Mouse (Mus musculus) bone marrow macrophage, adult 2 months (primary cell): ENCODE measurements around the gene Map3k5. TPM values are rescaled to one million over a fixed set of nuclear protein-coding genes. Genes with fewer than 3 reads are reported as not detected.

Experiments
- H3K27ac ChIP-seq: 2 replicates; pipeline ENCODE4 v1.5.1; 2012; ENCODE audit warnings: low read depth, low read length; ENCODE audit not compliant: insufficient read depth
- H3K4me1 ChIP-seq: 2 replicates; pipeline ENCODE4 v1.6.1; 2012; ENCODE audit warnings: low read length; ENCODE audit not compliant: control insufficient read depth, insufficient read depth
- H3K4me3 ChIP-seq: 2 replicates; pipeline ENCODE4 v1.5.1; 2012; ENCODE audit warnings: mild to moderate bottlenecking, low read length, moderate library complexity; ENCODE audit not compliant: insufficient read depth
- CTCF ChIP-seq: IDR thresholded peaks from 2 replicates; pipeline ENCODE4 v1.5.1; 2012; ENCODE audit warnings: low read depth, mild to moderate bottlenecking, low read length, moderate library complexity
- POLR2A ChIP-seq: IDR thresholded peaks from 2 replicates; pipeline ENCODE4 v1.6.1; 2012; ENCODE audit warnings: mild to moderate bottlenecking, low read depth, low read length, borderline replicate concordance
- polyA plus RNA-seq: library from polyadenylated mRNA; stranded (reverse); fragments of >200 nt; gene quantifications from 2 replicates; pipeline ENCODE4 v1.2.4, GENCODE M21; 2012; ENCODE audit not compliant: missing spikeins, insufficient read depth, insufficient read length

Map3k5 gene
- 21.5 and 22.0 TPM in 2 replicates for polyA plus RNA-seq

DNA sequence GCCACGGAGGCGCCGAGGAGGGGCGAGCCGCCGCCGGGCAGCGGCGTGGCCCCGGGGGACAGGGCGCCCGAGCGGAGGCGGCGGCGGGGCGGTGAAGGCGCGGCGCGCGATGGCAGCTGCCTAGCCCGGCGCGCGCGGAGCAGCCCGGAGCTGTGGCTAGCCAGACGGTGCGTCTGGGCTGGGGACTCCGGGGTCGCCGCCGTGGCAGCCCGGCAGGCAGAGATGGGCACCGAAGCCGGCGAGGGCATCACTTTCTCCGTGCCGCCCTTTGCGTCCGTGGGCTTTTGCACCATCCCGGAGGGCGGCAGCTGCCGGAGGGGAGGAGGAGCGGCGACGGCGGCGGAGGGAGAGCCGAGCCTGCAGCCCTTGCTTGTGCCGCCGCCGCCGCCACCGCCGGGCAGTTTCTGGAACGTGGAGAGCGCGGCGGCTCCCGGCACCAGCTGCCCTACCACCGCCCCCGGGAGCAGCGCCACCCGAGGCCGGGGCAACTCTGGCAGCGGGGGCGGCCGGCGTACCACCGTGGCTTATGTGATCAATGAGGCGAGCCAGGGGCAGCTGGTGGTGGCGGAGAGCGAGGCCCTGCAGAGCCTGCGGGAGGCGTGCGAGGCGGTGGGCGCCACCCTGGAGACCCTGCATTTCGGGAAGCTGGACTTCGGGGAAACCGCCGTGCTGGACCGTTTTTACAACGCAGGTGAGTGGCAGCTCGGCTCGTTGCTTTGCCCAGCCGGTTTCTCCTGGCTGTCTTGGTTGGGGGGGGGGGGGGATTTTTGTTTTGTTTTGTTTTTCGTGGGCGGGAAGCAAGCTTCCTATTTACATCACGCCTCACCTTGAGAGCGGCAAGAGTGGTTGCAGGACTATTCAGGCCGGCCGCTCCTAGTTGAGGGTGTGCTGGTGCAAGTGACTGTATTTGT lies at the start of gene Map3k5:
Gene Map3k5 (plus strand): TSS at position 89 of the 911 bp plus-strand sequence.
- Histone ChIP-seq H3K4me3 (peak within 1 kb of the TSS; percentile 69), H3K27ac (peak within 1 kb of the TSS; percentile 38), H3K4me1 (peaks cover 26% of the 10 kb centered on the region)
- TF ChIP-seq POLR2A (no peak), CTCF (no peak)

DNA sequence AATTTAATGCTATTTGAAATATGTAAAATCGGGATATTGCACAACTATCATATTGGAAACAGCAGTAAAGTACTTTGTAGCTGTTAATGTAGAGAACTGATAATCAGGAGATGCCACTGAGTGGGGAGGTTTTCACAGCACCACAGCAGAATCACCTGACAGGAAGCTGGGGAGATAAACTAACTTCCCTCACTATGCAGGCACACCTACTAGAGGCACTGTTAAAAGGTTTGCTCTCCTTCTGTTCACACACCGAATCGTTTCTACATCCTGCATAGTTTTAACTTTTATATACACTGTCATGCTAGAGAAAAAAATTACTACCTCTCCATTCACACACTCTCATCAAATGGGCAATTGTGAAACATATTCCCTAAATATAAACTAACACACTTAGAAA lies 48.0 kb upstream of the Map3k5 start:
- Histone ChIP-seq H3K27ac (no peak overlapping the region), H3K4me3 (no peak overlapping the region), H3K4me1 (no peaks in the 10 kb centered on the region)
- no peak for TF ChIP-seq CTCF
- TF ChIP-seq POLR2A: no peak

DNA sequence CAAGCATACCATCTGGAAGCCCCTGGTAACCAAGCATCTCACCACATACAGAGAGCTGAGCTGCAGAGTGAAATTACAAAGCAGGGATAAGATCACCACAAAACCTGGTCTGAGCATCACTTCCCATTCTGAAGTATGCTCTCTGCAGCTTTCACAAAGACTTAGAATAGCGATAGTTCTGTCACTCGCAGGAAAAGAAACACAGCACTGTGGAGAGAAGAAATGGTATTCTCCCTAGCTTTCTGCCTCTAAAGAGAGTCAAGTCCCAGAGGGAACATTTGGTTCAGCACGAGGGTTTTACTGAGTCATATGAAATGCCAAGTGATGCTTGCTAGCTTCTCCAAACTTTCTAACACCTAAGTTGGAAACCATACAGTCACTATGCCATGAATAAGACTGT lies 44.4 kb upstream of the Map3k5 start:
- H3K4me3 ChIP-seq: no peak overlapping the region
- H3K27ac ChIP-seq: no peak overlapping the region
- no peaks in the 10 kb centered on the region for H3K4me1 ChIP-seq
- no peak for TF ChIP-seq CTCF
- no peak for TF ChIP-seq POLR2A

DNA sequence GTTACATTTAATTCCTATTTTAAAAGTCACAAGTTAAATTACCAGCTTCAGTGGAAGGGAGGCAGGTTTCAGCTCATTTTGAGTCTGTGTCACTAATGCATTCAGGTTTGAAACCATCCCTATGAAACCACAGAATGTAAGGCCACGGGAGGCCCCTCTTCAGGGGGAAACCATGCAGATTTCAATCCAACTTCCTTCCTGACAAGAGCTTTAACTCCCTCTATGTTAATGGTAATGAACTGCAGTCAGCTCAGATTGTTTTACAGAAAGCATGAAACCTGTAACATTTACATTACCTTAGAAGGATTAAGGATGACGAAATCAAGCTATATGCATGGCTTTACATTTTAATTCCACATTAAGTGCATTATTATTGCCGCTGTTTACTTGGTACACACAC lies 42.6 kb upstream of the Map3k5 start:
- TF ChIP-seq POLR2A (no peak), CTCF (no peak)

DNA sequence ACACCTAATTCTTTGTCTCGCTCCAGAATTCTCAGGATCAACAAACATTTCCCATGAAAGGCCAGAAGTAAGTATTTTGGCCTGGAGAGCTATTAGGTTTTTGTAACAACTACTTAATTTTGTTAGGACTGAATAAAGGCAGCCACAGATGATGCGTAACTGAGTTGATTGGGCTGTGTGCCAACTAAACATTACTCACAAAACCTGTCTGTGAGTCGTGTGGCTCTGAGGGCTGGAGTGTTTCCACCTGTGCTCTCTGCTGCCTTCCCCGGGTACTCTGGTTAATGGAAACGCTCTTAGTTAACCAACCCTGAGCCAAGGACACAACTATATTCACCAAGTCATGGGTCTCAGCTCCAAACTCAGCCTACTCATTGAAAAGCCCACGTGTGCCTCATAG lies 41.1 kb upstream of the Map3k5 start:
- Histone ChIP-seq H3K4me1 (no peaks in the 10 kb centered on the region), H3K4me3 (no peak overlapping the region), H3K27ac (no peak overlapping the region)
- no peak for TF ChIP-seq CTCF
- TF ChIP-seq POLR2A: no peak

More for the DNA sequence above, 42.6 kb upstream of the Map3k5 start:
- H3K4me3 ChIP-seq: no peak overlapping the region
- H3K4me1 ChIP-seq: no peaks in the 10 kb centered on the region
- no peak overlapping the region for H3K27ac ChIP-seq

DNA sequence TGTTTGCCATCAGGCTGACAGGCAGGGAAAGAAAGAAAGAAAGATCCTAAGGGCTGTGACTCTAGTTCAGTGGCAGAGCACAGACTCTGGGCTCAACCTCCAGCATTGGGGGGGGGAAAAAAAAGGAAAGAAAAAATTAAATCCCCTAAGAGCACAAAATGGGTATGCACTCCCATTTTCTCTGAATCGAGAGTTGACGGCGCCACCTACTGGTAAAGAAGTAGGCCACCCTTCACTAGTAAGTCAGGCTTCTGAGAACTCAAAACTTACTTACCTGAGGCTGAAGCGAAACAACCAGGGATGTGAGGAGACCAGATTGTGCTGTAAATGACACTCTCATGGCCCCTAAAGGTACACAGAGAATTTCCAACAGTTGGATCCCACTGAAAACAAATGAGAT lies 40.3 kb upstream of the Map3k5 start:
- no peaks in the 10 kb centered on the region for H3K4me1 ChIP-seq
- no peak overlapping the region for H3K4me3 ChIP-seq
- no peak overlapping the region for H3K27ac ChIP-seq
- no peak for TF ChIP-seq POLR2A
- peak; percentile 39; the same call in 1 of the 2 replicates for TF ChIP-seq CTCF

DNA sequence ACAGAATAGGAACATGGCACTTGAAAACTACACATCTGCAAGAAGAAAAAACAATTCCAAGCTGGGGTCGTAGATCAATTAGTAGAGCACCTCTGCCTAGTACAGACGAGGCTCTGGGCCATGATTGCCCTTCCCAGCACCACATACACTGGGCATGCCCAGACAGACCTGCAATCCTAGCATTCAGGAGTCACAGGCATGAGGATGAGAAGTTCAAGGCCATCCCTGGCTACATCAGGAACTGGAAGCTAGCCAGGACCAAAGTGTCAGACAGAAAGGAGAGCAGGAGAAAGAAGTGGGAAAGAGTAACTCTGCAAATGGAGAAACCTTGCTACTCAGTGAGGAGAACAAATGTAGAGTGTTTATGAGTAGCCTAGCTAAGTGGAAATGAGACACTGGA lies 34.1 kb upstream of the Map3k5 start:
- Histone ChIP-seq H3K4me3 (no peak overlapping the region), H3K27ac (no peak overlapping the region), H3K4me1 (no peaks in the 10 kb centered on the region)
- TF ChIP-seq CTCF: no peak
- no peak for TF ChIP-seq POLR2A

DNA sequence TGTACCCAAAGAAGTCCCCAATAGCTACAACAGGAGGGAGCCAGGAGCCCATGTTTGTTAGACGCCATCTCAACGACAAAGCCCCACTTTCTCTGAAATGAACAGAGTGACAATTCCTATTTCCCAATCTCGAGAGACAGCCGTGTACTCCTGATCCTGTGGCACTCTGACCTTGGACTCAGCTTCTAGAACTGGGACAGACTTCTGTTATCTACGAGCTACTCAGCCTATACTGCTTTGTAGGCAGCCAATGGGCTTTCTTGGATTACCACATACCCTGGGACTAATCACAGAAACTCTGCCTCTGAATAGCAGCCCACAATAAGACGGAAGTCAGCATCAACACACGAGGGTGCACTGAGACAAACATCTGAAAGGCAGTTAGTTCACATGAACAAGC lies 32.3 kb upstream of the Map3k5 start:
- TF ChIP-seq POLR2A (no peak), CTCF (no peak)
- Histone ChIP-seq H3K4me3 (no peak overlapping the region), H3K4me1 (peaks cover 3% of the 10 kb centered on the region), H3K27ac (no peak overlapping the region)

DNA sequence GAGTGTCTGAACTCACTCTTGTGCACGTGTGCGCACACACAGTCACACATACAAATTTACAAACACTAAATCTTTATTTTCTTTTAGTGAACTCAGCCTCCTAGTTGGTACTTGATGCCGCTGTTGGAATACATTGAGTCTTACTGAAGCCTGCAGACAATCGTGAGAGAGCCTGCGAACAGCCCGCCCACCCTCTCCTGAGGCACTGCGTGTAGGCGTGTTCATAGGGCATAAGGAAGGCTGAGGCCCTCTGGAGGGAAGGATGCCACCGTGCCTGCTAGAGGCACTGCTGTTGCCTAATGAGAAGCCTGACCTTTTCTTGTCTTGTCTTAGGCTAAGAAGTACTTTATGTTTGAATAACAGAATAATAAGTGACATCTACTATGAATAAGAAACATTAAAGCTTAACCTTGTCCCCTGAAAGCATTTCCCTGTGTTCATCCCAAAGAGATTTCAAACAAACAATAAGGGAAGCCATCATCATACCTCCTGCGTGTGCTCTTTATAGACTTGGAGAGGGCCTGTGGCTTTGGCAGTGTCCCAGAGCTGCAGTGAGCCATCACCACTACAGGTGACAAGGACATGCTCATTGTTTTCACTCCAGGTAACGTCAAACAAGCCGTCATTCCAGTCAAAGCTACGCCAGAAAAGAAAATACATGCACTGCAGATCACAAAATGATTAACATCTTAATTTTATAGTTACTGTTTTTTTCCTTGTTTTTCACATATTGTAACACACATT lies 30.0 kb upstream of the Map3k5 start:
- Histone ChIP-seq H3K4me3 (no peak overlapping the region), H3K4me1 (peaks cover 5% of the 10 kb centered on the region), H3K27ac (no peak overlapping the region)
- TF ChIP-seq CTCF: no peak
- TF ChIP-seq POLR2A: no peak

DNA sequence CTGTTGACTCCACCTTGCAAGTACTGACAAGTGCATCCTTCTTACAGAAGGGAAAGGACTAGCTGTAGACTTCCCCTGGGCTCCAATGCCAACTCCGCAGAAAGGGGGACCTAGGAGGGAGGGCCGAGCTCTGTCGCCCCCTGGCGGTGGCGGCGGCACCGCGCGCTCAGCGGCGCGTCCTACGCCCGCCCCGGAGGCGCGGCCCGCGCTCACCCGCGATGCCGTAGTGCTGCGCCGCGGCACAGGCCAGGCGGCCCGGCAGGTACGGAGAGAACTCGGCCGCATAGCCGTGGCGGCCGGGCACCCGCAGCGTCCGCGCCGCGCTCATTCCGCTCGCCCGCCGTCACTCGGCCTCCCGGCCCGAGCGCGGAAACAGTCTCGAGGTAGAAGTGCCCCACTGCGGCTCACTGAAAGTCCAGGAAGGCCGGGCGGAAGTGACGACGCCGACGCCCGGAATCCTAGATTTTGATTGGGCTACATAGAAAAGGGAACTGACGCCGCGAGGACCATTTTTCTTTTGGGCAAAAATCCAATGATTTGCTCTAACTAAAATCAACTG lies 26.9 kb upstream of the Map3k5 start, which contains the start of gene Pex7:
Gene Pex7 (minus strand): TSS at position 444 of the 559 bp plus-strand sequence.
- Histone ChIP-seq H3K27ac (peak within 1 kb of the TSS; percentile 84), H3K4me3 (peak within 1 kb of the TSS; percentile 98), H3K4me1 (peaks cover 5% of the 10 kb centered on the region)
- TF ChIP-seq POLR2A (no peak), CTCF (peak; percentile 78)
